Mouse (Mus musculus): ENCODE data around the gene Rpl11. TPM values are rescaled to one million over a fixed set of nuclear protein-coding genes. Genes with fewer than 3 reads are reported as not detected.
"Not testable (repeated sequence)": the region's sequence is repeated elsewhere in the genome, so short reads cannot be mapped to it uniquely, and the experiment has no call there.

Rpl11 gene
- total RNA-seq (2021) = 100 to 1,000 TPM; 209 to 218 TPM
- long read RNA-seq, experiment 1, transcript Rpl11-202 (5 exons, 807 nt) = minor isoform, 10 of 402 reads
- long read RNA-seq, experiment 1, transcript Rpl11-201 (6 exons, 833 nt) = major isoform, 343 of 402 reads
- long read RNA-seq, experiment 1, transcript Rpl11-204 (2 exons, 317 nt) = minor isoform, 32 of 402 reads
- long read RNA-seq, experiment 1, partial matches to known transcripts = 9 of 402 reads
- long read RNA-seq, experiment 1, other reads (novel, unspliced or antisense) = 8 of 402 reads
- long read RNA-seq, experiment 2, transcript Rpl11-204 (2 exons, 317 nt) = minor isoform, 8 of 244 reads
- long read RNA-seq, experiment 2, transcript Rpl11-202 (5 exons, 807 nt) = minor isoform, 7 of 244 reads
- long read RNA-seq, experiment 2, transcript Rpl11-201 (6 exons, 833 nt) = major isoform, 225 of 244 reads
- long read RNA-seq, experiment 2, partial matches to known transcripts = 1 of 244 reads
- long read RNA-seq, experiment 2, other reads (novel, unspliced or antisense) = 3 of 244 reads

- DNase-seq = peak; percentile 90
Observed at GRCm38 (mm10) chr4:136053247-136053596, at the start of gene Rpl11. Gene Rpl11 (minus strand): TSS chr4:136053428.

GRCm38 (mm10) chr4:136101753-136102152 lies 48.5 kb upstream of the Rpl11 start:
- DNase-seq = not testable (repeated sequence)

GRCm38 (mm10) chr4:136100396-136101070 lies 47.3 kb upstream of the Rpl11 start:
- no peak for DNase-seq

GRCm38 (mm10) chr4:136098446-136098845 lies 45.2 kb upstream of the Rpl11 start:
- no peak for DNase-seq

GRCm38 (mm10) chr4:136096446-136097113 lies 43.4 kb upstream of the Rpl11 start:
- no peak for DNase-seq

- no peak for DNase-seq
Observed at GRCm38 (mm10) chr4:136095490-136096105, 42.4 kb upstream of the Rpl11 start.

- peak; percentile 18 for DNase-seq
Observed at GRCm38 (mm10) chr4:136094519-136095219, 41.4 kb upstream of the Rpl11 start.

GRCm38 (mm10) chr4:136092498-136092897 lies 39.3 kb upstream of the Rpl11 start:
- no peak for DNase-seq

- no peak for DNase-seq
Observed at GRCm38 (mm10) chr4:136091346-136091745, 38.1 kb upstream of the Rpl11 start.

GRCm38 (mm10) chr4:136089748-136090583 lies 36.7 kb upstream of the Rpl11 start:
- no peak for DNase-seq

- DNase-seq = peak; percentile 36
Observed at GRCm38 (mm10) chr4:136088971-136089747, 35.9 kb upstream of the Rpl11 start.

GRCm38 (mm10) chr4:136088364-136088763 lies 35.1 kb upstream of the Rpl11 start:
- no peak for DNase-seq

- DNase-seq = no peak
Observed at GRCm38 (mm10) chr4:136087261-136087660, 34.0 kb upstream of the Rpl11 start.

- DNase-seq = no peak
Observed at GRCm38 (mm10) chr4:136084840-136085239, 31.6 kb upstream of the Rpl11 start.

GRCm38 (mm10) chr4:136083269-136084105 lies 30.3 kb upstream of the Rpl11 start:
- no peak for DNase-seq

- DNase-seq = peak; percentile 36
Observed at GRCm38 (mm10) chr4:136081729-136082128, 28.5 kb upstream of the Rpl11 start.

GRCm38 (mm10) chr4:136078649-136079048 lies 25.4 kb upstream of the Rpl11 start:
- no peak for DNase-seq

- DNase-seq = no peak
Observed at GRCm38 (mm10) chr4:136076776-136077538, 23.7 kb upstream of the Rpl11 start.

Measured in gastrocnemius, postnatal 25 days (tissue).